Mouse (Mus musculus): Measurements from ENCODE around the gene Psmg4. TPM values are rescaled to one million over a fixed set of nuclear protein-coding genes. Genes with fewer than 3 reads are reported as not detected.
A peak's percentile ranks its signal among the peaks of the same experiment; 100 is the strongest.

Psmg4 gene
- polyA plus RNA-seq, 1 experiment from 2014 or later: 86.6 TPM

DNA sequence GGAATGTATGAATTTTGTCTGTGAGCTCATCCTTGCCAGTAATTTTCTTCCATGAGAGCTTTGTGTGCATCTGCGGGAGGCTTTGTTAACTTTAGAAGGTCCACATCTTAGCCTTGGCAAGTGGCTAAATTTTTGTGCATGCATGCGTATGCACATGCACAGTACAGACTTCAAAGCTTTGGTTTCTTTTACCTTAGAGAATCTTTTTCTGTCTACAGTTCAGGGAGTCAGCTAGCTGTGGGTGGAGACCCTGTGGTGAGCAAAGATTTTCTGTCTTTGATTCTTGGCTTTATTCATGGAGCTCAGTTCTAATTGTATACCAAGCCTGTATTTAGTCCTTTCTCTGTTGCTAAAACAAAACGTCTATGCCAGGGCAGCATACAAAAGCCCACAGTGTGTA is 56.0 kb downstream of the Psmg4 start:
- no peak overlapping the region for H3K9ac ChIP-seq (replicated peaks; ENCODE audit: low read depth, low read length)
- no peak for ATAC-seq (ENCODE audit: insufficient number of reproducible peaks, insufficient read depth, low FRiP score, low read depth)
- no peaks in the 10 kb centered on the region for H3K9me3 ChIP-seq (ENCODE audit: control insufficient read depth, low read depth, low read length)
- H3K4me1 ChIP-seq (ENCODE audit: control insufficient read depth, insufficient read depth, low read length): no peaks in the 10 kb centered on the region
- no peak overlapping the region for H3K27ac ChIP-seq (ENCODE audit: low read length)
- no peak overlapping the region for H3K4me2 ChIP-seq (replicated peaks; ENCODE audit: low read depth, low read length)
- H3K27me3 ChIP-seq (ENCODE audit: control insufficient read depth, insufficient read depth, low read length): no peaks in the 10 kb centered on the region
- no peaks in the 10 kb centered on the region for H3K36me3 ChIP-seq (ENCODE audit: control insufficient read depth, insufficient read depth, low read length)
- 79% methylated on average over 3 of the region's 3 CpGs for whole genome bisulfite sequencing
- no peak overlapping the region for H3K4me3 ChIP-seq (ENCODE audit: low read depth, low read length)

DNA sequence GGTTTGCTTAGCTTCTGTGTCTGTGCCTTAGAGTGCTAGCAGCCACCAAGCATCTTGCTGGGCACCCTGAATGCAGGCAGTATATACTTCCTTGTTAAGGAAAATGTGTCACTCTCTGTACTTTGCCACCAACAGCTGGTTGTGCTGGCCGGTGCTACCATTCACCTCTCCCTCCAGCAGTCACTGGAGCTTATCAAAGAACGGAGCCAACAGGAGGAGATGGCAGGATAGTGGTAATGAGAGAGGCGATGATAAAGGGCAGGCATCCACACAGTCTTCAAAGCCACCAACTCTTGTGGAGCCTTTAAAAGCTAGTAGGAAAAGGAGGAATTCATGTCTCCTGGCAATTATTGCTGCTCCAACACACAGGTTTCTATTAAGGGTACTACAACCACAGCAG is 57.0 kb downstream of the Psmg4 start:
- H3K4me1 ChIP-seq (ENCODE audit: control insufficient read depth, insufficient read depth, low read length): no peaks in the 10 kb centered on the region
- H3K9me3 ChIP-seq (ENCODE audit: control insufficient read depth, low read depth, low read length): no peaks in the 10 kb centered on the region
- 51% methylated on average over 3 of the region's 3 CpGs for WGBS
- ATAC-seq (ENCODE audit: insufficient number of reproducible peaks, insufficient read depth, low FRiP score, low read depth): no peak
- no peak overlapping the region for H3K27ac ChIP-seq (ENCODE audit: low read length)
- H3K36me3 ChIP-seq (ENCODE audit: control insufficient read depth, insufficient read depth, low read length): no peaks in the 10 kb centered on the region
- no peak overlapping the region for H3K4me2 ChIP-seq (replicated peaks; ENCODE audit: low read depth, low read length)
- H3K9ac ChIP-seq (replicated peaks; ENCODE audit: low read depth, low read length): no peak overlapping the region
- no peaks in the 10 kb centered on the region for H3K27me3 ChIP-seq (ENCODE audit: control insufficient read depth, insufficient read depth, low read length)
- no peak overlapping the region for H3K4me3 ChIP-seq (ENCODE audit: low read depth, low read length)

DNA sequence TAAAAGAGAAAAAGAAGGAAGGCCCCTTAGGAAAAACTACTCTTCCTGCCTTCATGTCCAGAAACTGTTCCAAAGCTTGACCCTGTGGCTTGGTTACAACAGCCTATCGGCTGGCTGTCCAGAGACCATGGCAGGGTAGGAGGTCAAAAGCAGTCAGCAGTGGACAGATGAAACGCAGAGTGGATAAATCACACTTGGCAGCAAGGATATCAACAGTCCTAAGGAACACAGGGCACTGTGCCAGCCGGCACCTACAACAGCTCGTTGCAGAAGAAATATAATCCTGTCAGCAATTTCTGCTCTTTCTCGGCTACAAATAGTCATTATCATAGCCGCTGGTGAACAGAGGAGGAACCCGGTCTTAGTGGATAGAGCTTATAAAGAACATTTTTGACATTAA is 60.2 kb downstream of the Psmg4 start:
- Histone ChIP-seq H3K27ac (ENCODE audit: low read length) (no peak overlapping the region; the same call in 1 of the 2 replicates), H3K4me1 (ENCODE audit: control insufficient read depth, insufficient read depth, low read length) (no peaks in the 10 kb centered on the region), H3K27me3 (ENCODE audit: control insufficient read depth, insufficient read depth, low read length) (no peaks in the 10 kb centered on the region), H3K4me2 (replicated peaks; ENCODE audit: low read depth, low read length) (no peak overlapping the region), H3K9ac (replicated peaks; ENCODE audit: low read depth, low read length) (no peak overlapping the region), H3K36me3 (ENCODE audit: control insufficient read depth, insufficient read depth, low read length) (no peaks in the 10 kb centered on the region), H3K4me3 (ENCODE audit: low read depth, low read length) (no peak overlapping the region), H3K9me3 (ENCODE audit: control insufficient read depth, low read depth, low read length) (no peaks in the 10 kb centered on the region)
- 0 out of 2 replicates have a peak, but pooled peaks have one; percentile 25 for ATAC-seq (ENCODE audit: insufficient number of reproducible peaks, insufficient read depth, low FRiP score, low read depth)
- WGBS: 28% methylated on average over 7 of the region's 7 CpGs

DNA sequence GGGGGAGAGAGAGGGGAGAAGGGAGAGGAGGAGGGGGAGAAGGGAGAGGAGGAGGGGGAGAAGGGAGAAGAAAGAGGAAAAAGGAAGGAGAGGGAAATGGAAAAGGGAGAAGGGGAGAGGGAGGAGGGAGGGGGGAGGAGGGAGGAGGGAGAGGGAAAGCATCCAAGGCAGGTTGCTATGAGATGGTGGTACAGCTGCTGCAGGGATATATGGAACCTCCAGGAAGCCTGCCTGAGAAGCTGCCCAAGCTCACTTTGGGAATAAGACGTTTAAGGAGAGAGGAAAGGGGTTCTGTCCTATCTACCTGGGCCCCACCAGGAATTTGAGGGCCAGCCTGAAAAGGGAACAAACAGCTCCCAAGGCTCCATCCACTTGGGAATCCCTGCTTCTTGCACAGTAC is 64.2 kb downstream of the Psmg4 start:
- Histone ChIP-seq H3K4me1 (ENCODE audit: control insufficient read depth, insufficient read depth, low read length) (no peaks in the 10 kb centered on the region), H3K4me2 (replicated peaks; ENCODE audit: low read depth, low read length) (no peak overlapping the region), H3K27ac (ENCODE audit: low read length) (no peak overlapping the region), H3K9me3 (ENCODE audit: control insufficient read depth, low read depth, low read length) (no peaks in the 10 kb centered on the region), H3K9ac (replicated peaks; ENCODE audit: low read depth, low read length) (no peak overlapping the region), H3K27me3 (ENCODE audit: control insufficient read depth, insufficient read depth, low read length) (no peaks in the 10 kb centered on the region), H3K4me3 (ENCODE audit: low read depth, low read length) (no peak overlapping the region), H3K36me3 (ENCODE audit: control insufficient read depth, insufficient read depth, low read length) (no peaks in the 10 kb centered on the region)
- no peak for ATAC-seq (ENCODE audit: insufficient number of reproducible peaks, insufficient read depth, low FRiP score, low read depth)
- 9% methylated on average over 1 of the region's 1 CpGs for WGBS

Other genes with a start within 250 kb of the Psmg4 start
- gene Nqo2, start 198.3 kb upstream of the Psmg4 start, polyA plus RNA-seq (2014; fragmentation: Nextera tagmentation; extraction: Ambion mirVana): 27.7 and 29.8 TPM in 2 replicates
- 20.2 and 24.3 TPM in 2 replicates for gene Ripk1, start 160.6 kb upstream of the Psmg4 start, polyA plus RNA-seq (2014; fragmentation: Nextera tagmentation; extraction: Ambion mirVana)
- 73.7 and 78.6 TPM in 2 replicates for gene Serpinb6a, start 160.2 kb upstream of the Psmg4 start, polyA plus RNA-seq (2014; fragmentation: Nextera tagmentation; extraction: Ambion mirVana)
- 36.1 and 38.4 TPM in 2 replicates for gene Bphl, start 125.4 kb upstream of the Psmg4 start, polyA plus RNA-seq (2014; fragmentation: Nextera tagmentation; extraction: Ambion mirVana)
- gene Tubb2a, start 85.0 kb upstream of the Psmg4 start, polyA plus RNA-seq (2014; fragmentation: Nextera tagmentation; extraction: Ambion mirVana): 213 and 217 TPM in 2 replicates
- 32.1 and 34.2 TPM in 2 replicates for gene Tubb2b, start 32.5 kb upstream of the Psmg4 start, polyA plus RNA-seq (2014; fragmentation: Nextera tagmentation; extraction: Ambion mirVana)
- gene Slc22a23, start 182.2 kb downstream of the Psmg4 start, polyA plus RNA-seq (2014; fragmentation: Nextera tagmentation; extraction: Ambion mirVana): 4.9 and 5.9 TPM in 2 replicates

All from stomach, embryonic 14.5 days (tissue).